Mouse (Mus musculus) midbrain, embryonic 11.5 days (tissue): ENCODE data around the gene Sh3kbp1. TPM values are rescaled to one million over a fixed set of nuclear protein-coding genes. Genes with fewer than 3 reads are reported as not detected.

ENCODE experiments used
- polyA plus RNA-seq: library from polyadenylated mRNA; unstranded; fragments of >200 nt; fragmentation: Nextera tagmentation; extraction: Ambion mirVana; gene quantifications from 2 replicates; pipeline ENCODE4 v1.2.1, GENCODE M21; 2014

The Sh3kbp1 gene
- polyA plus RNA-seq, 1 experiment from 2014 or later, result 35.4 TPM

Other genes with a start within 250 kb of the Sh3kbp1 start
- 13.5 and 14.3 TPM in 2 replicates for gene Map7d2, start 212.7 kb upstream of the Sh3kbp1 start, polyA plus RNA-seq
- 29.5 and 32.0 TPM in 2 replicates for gene Bclaf3, start 100.6 kb upstream of the Sh3kbp1 start, polyA plus RNA-seq